Comparison of ENCODE assay signal across 24 mouse cellular contexts in genomic region chr12:41528410-41528809, GRCm38 (mm10).
"Had no signal": no experiment of that assay in that cellular context is flagged by ENCODE, and none has a peak within 500 bp of the region (broad histone marks: within the 10 kb centered on the region; RNA-seq: fewer than 3 reads in every experiment).

No protein-coding gene starts in this region.

- H3K4me2 ChIP-seq: heart, embryonic 11.5 days; heart, embryonic 13.5 days; heart, embryonic 15.5 days; hindbrain, embryonic 13.5 days; hindbrain, embryonic 15.5 days; kidney, embryonic 15.5 days; limb, embryonic 13.5 days had no signal

- H3K9me3 ChIP-seq: heart, embryonic 13.5 days; heart, embryonic 15.5 days; hindbrain, embryonic 13.5 days; hindbrain, embryonic 15.5 days; kidney, embryonic 15.5 days; limb, embryonic 13.5 days had no signal

- H3K27me3 ChIP-seq: heart, embryonic 13.5 days; heart, embryonic 15.5 days; hindbrain, embryonic 13.5 days; hindbrain, embryonic 15.5 days; kidney, embryonic 15.5 days; limb, embryonic 13.5 days had no signal

- H3K4me1 ChIP-seq: heart, embryonic 13.5 days; heart, embryonic 15.5 days; hindbrain, embryonic 13.5 days; hindbrain, embryonic 15.5 days; kidney, embryonic 15.5 days; limb, embryonic 13.5 days had no signal

- H3K9ac ChIP-seq: heart, embryonic 13.5 days; heart, embryonic 15.5 days; hindbrain, embryonic 13.5 days; hindbrain, embryonic 15.5 days; kidney, embryonic 15.5 days; limb, embryonic 13.5 days had no signal

- H3K27ac ChIP-seq: gastrocnemius, adult 2 months; heart, embryonic 13.5 days; heart, embryonic 15.5 days; hindbrain, embryonic 13.5 days; hindbrain, embryonic 15.5 days; hindbrain, postnatal 0 days; kidney, embryonic 15.5 days; kidney, postnatal 0 days; limb, embryonic 13.5 days had no signal

- DNase-seq: gastrocnemius, adult 2 months; gastrocnemius, postnatal 10 days; gastrocnemius, postnatal 25 days; heart, adult 18-20 months; heart, postnatal 14 days; heart, postnatal 36 days; kidney, adult 11 months; kidney, adult 2 months; kidney, adult 9 months; kidney, postnatal 14 days; kidney, postnatal 36 days; layer of hippocampus, adult 9-11 months; layer of hippocampus, postnatal 36 days; left cerebral cortex, postnatal 4 days had no signal

- H3K4me3 ChIP-seq: gastrocnemius, adult 2 months; heart, embryonic 13.5 days; heart, embryonic 15.5 days; hindbrain, embryonic 13.5 days; hindbrain, embryonic 15.5 days; kidney, embryonic 15.5 days; limb, embryonic 13.5 days had no signal

- H3K36me3 ChIP-seq: heart, embryonic 13.5 days; heart, embryonic 15.5 days; hindbrain, embryonic 13.5 days; hindbrain, embryonic 15.5 days; kidney, embryonic 15.5 days; limb, embryonic 13.5 days had no signal

- ATAC-seq: hindbrain, postnatal 0 days; intestine, embryonic 16.5 days had no signal
